Mouse (Mus musculus) CD4-positive naive resting alpha-beta T cell, adult 76 days (primary cell): ENCODE data around the gene Vwa3a. TPM values are rescaled to one million over a fixed set of nuclear protein-coding genes. Genes with fewer than 3 reads are reported as not detected.

ENCODE experiments used
- total RNA-seq: library from RNA; stranded (reverse); gene quantifications from one replicate; pipeline ENCODE4 v1.2.4, GENCODE M21; 2023

Gene Vwa3a
- total RNA-seq = not detected

GRCm38 (mm10) chr7:120739018-120739417, at the start of gene Vwa3a:
Gene Vwa3a, plus strand, starts transcription at chr7:120739318.

DNA sequence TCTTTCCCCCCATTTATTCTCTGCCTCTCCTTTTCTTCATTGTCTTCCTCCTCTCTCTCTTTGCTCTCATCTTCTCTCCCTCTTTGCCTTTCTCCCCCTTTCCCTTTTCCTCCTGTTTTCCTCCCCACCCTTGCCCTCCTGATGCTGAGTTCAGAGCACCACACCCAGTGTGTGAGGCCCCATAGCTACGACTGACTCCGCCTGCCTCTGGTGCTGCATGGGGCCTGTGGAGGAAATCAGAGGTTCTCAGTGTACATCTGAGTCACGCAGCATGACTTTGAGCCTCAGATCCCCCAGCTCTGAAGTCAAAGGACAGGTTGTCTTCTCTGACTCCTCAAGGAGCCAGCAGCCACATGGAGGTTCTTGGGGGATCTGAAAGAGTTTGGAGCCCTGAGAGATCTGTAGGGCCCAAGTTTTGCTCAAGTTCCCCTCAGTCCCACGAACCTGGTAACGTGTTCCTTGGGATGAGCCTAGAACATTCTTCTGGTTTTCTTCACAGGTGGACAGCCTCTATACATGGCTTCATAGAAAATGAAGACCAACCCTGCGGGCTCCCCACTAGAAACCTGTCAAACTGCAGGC, 72.8 kb downstream of the Vwa3a start, which contains the start of gene Gm5737:
Gm5737 (plus strand) TSS at position 532 of the 582 bp plus-strand sequence.

GRCm38 (mm10) chr7:120842345-120843036, 103.4 kb downstream of the Vwa3a start, which contains the start of gene Eef2k:
Gene Eef2k, plus strand, starts transcription at chr7:120842831.

Other genes with a start within 250 kb of the Vwa3a start
- 91.3 TPM for gene Uqcrc2, start 104.1 kb upstream of the Vwa3a start, total RNA-seq
- not detected for gene Pdzd9, start 69.0 kb upstream of the Vwa3a start, total RNA-seq
- gene Mosmo, start 61.7 kb upstream of the Vwa3a start, total RNA-seq = 25.7 TPM
- not detected for gene Gm5737, start 73.0 kb downstream of the Vwa3a start, total RNA-seq
- 6.3 TPM for gene Eef2k, start 103.5 kb downstream of the Vwa3a start, total RNA-seq
- gene Polr3e, start 178.4 kb downstream of the Vwa3a start, total RNA-seq = 32.2 TPM
- gene Cdr2, start 243.0 kb downstream of the Vwa3a start, total RNA-seq = 28.4 TPM
- not detected for gene Mfsd13b, start 243.2 kb downstream of the Vwa3a start, total RNA-seq